Mouse (Mus musculus): ENCODE measurements around the gene Tsc2.

- TF ChIP-seq POLR2A (IDR thresholded peaks at IDR 0.05; ENCODE audit: insufficient read length, low read depth) (no peak), POLR2AphosphoS2 (IDR thresholded peaks at IDR 0.05; ENCODE audit: insufficient read length, low read depth) (no peak), MAX (IDR thresholded peaks at IDR 0.05; ENCODE audit: low read depth) (no peak), MYOG (IDR thresholded peaks at IDR 0.05; ENCODE audit: control insufficient read depth in 1 of 3, insufficient read depth in 1 of 3, insufficient read length in 2 of 3, low read depth in 2 of 3) (no peak), E2F4 (IDR thresholded peaks at IDR 0.05; ENCODE audit: insufficient read depth) (no peak), USF1 (IDR thresholded peaks at IDR 0.05; ENCODE audit: low read depth) (no peak), MYOD1 (IDR thresholded peaks at IDR 0.05; ENCODE audit: control insufficient read depth in 1 of 3, insufficient read length in 2 of 3, low read depth in 2 of 3) (no peak), REST (IDR thresholded peaks at IDR 0.05; ENCODE audit: insufficient read depth, insufficient read length) (no peak), TCF12 (IDR thresholded peaks at IDR 0.05; ENCODE audit: insufficient read depth, poor library complexity, severe bottlenecking) (no peak)
Measured at GRCm38 (mm10) chr17:24590943-24591342, 41.5 kb downstream of the Tsc2 start.
